Mouse (Mus musculus) myocyte (in vitro differentiated cells): Measurements from ENCODE around the gene Mcm3.

ENCODE experiments used
- E2F4 ChIP-seq: IDR thresholded peaks from one replicate; pipeline ENCODE4 v1.6.1; 2011; ENCODE audit warnings: mild to moderate bottlenecking, control low read depth, moderate library complexity; ENCODE audit not compliant: insufficient read depth
- MYOD1 ChIP-seq, 3 experiments: IDR thresholded peaks; one replicate each; pipeline ENCODE4 v1.6.1; 2011; ENCODE audit warnings: control low read depth in 2 of 3, low read depth in 2 of 3, mild to moderate bottlenecking in 2 of 3, moderate library complexity in 1 of 3; ENCODE audit not compliant: insufficient read length in 2 of 3, control insufficient read depth in 1 of 3
- MYOG ChIP-seq, 3 experiments: IDR thresholded peaks; one replicate each; pipeline ENCODE4 v1.6.1; 2011; ENCODE audit warnings: control low read depth in 2 of 3, low read depth in 2 of 3, mild to moderate bottlenecking in 2 of 3; ENCODE audit not compliant: insufficient read length in 2 of 3, control insufficient read depth in 1 of 3, insufficient read depth in 1 of 3
- POLR2A ChIP-seq: IDR thresholded peaks from one replicate; pipeline ENCODE4 v1.6.1; 2011; ENCODE audit warnings: low read depth, mild to moderate bottlenecking, control low read depth, moderate library complexity; ENCODE audit not compliant: insufficient read length
- POLR2AphosphoS2 ChIP-seq: IDR thresholded peaks from one replicate; pipeline ENCODE4 v1.6.1; 2011; ENCODE audit warnings: low read depth, control low read depth; ENCODE audit not compliant: insufficient read length
- TCF12 ChIP-seq: IDR thresholded peaks from one replicate; pipeline ENCODE4 v1.6.1; 2011; ENCODE audit warnings: mild to moderate bottlenecking, control low read depth; ENCODE audit not compliant: poor library complexity, insufficient read depth, severe bottlenecking
- USF1 ChIP-seq: IDR thresholded peaks from one replicate; pipeline ENCODE4 v1.6.1; 2011; ENCODE audit warnings: low read depth, mild to moderate bottlenecking, control low read depth, moderate library complexity

DNA sequence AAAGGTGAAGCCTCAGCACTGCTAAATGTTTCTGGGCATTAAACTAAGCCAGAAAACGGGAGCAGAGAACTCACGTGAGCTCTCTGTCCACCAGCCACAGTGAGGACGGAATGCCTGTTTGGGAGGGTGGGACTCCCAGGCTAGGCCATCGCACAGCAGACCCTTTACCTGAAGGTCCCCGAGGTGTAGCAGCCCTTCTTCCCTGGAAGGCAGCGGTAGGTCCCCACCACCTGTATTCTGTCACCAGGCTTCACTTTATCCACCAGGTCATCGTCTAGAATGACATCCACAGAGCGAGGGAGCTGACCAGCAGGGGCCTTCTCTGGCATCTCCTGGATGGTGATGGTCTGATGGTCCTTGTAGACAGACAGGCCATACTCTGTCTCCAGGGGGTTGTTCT is 5.6 kb downstream of the Mcm3 start:
- TF ChIP-seq TCF12 (no peak), USF1 (no peak), MYOD1 (IDR thresholded peaks at IDR 0.05; ENCODE audit: control insufficient read depth in 1 of 3, insufficient read length in 2 of 3, low read depth in 2 of 3) (no peak), E2F4 (no peak), POLR2A (no peak), POLR2AphosphoS2 (no peak), MYOG (IDR thresholded peaks at IDR 0.05; ENCODE audit: control insufficient read depth in 1 of 3, insufficient read depth in 1 of 3, insufficient read length in 2 of 3, low read depth in 2 of 3) (no peak)
